Mouse (Mus musculus): ENCODE measurements around the gene Svop.

The Svop gene

GRCm38 (mm10) chr5:114106391-114106935, 15.1 kb upstream of the Svop start:
- no peak for DNase-seq (ENCODE audit: low spot score in 2 of 2)

GRCm38 (mm10) chr5:114102807-114103206, 11.4 kb upstream of the Svop start:
- DNase-seq (ENCODE audit: low spot score in 2 of 2) = no peak

GRCm38 (mm10) chr5:114101873-114102272, 10.5 kb upstream of the Svop start:
- no peak for DNase-seq (ENCODE audit: low spot score in 2 of 2)

GRCm38 (mm10) chr5:114100390-114101099, 9.2 kb upstream of the Svop start:
- no peak for DNase-seq (ENCODE audit: low spot score in 2 of 2)

GRCm38 (mm10) chr5:114099709-114100389, 8.5 kb upstream of the Svop start:
- DNase-seq (ENCODE audit: low spot score in 2 of 2) = peak; percentile 88 to 91

- no peak for DNase-seq (ENCODE audit: low spot score in 2 of 2)
These were observed 853 bp downstream of the Svop start for GRCm38 (mm10) chr5:114090421-114091013.

GRCm38 (mm10) chr5:114087875-114088480, 3.4 kb downstream of the Svop start:
- peak in 1 of 2 experiments; percentile 28 for DNase-seq (ENCODE audit: low spot score in 2 of 2)

- DNase-seq (ENCODE audit: low spot score in 2 of 2) = no peak
These were observed 5.9 kb downstream of the Svop start for GRCm38 (mm10) chr5:114085501-114085900.

- no peak for DNase-seq (ENCODE audit: low spot score in 2 of 2)
These were observed 14.4 kb downstream of the Svop start for GRCm38 (mm10) chr5:114077009-114077408.

GRCm38 (mm10) chr5:114072262-114072661, 19.1 kb downstream of the Svop start:
- DNase-seq (ENCODE audit: low spot score in 2 of 2) = no peak

- no peak for DNase-seq (ENCODE audit: low spot score in 2 of 2)
These were observed 20.5 kb downstream of the Svop start for GRCm38 (mm10) chr5:114070858-114071257.

- no peak for DNase-seq (ENCODE audit: low spot score in 2 of 2)
These were observed 23.4 kb downstream of the Svop start for GRCm38 (mm10) chr5:114067982-114068381.

GRCm38 (mm10) chr5:114067543-114067942, 23.8 kb downstream of the Svop start:
- DNase-seq (ENCODE audit: low spot score in 2 of 2) = no peak

- DNase-seq (ENCODE audit: low spot score in 2 of 2) = no peak
These were observed 24.8 kb downstream of the Svop start for GRCm38 (mm10) chr5:114066601-114067000.

- DNase-seq (ENCODE audit: low spot score in 2 of 2) = no peak
These were observed 26.2 kb downstream of the Svop start, which contains the start of gene Usp30 for GRCm38 (mm10) chr5:114065161-114065560. Gene Usp30 (plus strand): TSS chr5:114065461.

- no peak for DNase-seq (ENCODE audit: low spot score in 2 of 2)
These were observed 27.4 kb downstream of the Svop start for GRCm38 (mm10) chr5:114063958-114064357.

- DNase-seq (ENCODE audit: low spot score in 2 of 2) = no peak
These were observed 29.7 kb downstream of the Svop start for GRCm38 (mm10) chr5:114061675-114062074.

GRCm38 (mm10) chr5:114057129-114057731, 34.1 kb downstream of the Svop start:
- DNase-seq (ENCODE audit: low spot score in 2 of 2) = no peak

- no peak for DNase-seq (ENCODE audit: low spot score in 2 of 2)
These were observed 39.1 kb downstream of the Svop start for GRCm38 (mm10) chr5:114052246-114052761.

GRCm38 (mm10) chr5:114048731-114049308, 42.5 kb downstream of the Svop start:
- no peak for DNase-seq (ENCODE audit: low spot score in 2 of 2)

GRCm38 (mm10) chr5:114047182-114047581, 44.2 kb downstream of the Svop start:
- DNase-seq (ENCODE audit: low spot score in 2 of 2) = no peak
